Mouse (Mus musculus) ES-E14 (cell line): ENCODE measurements around the gene Ipo13. TPM values are rescaled to one million over a fixed set of nuclear protein-coding genes. Genes with fewer than 3 reads are reported as not detected.

ENCODE experiments used
- DNase-seq: peaks from one replicate; pipeline ENCODE4 v3.0.0-alpha.2; 2013; ENCODE audit warnings: low read depth, low spot score
- H3K27ac ChIP-seq: 2 replicates; pipeline ENCODE4 v1.5.1; 2012; ENCODE audit warnings: low read depth, mild to moderate bottlenecking, low read length, moderate library complexity, mixed read lengths; ENCODE audit not compliant: poor library complexity, insufficient read depth, severe bottlenecking
- H3K36me3 ChIP-seq: 2 replicates; pipeline ENCODE4 v1.6.1; 2012; ENCODE audit warnings: mild to moderate bottlenecking, low read length, moderate library complexity, mixed read lengths; ENCODE audit not compliant: control insufficient read depth, poor library complexity, insufficient read depth, severe bottlenecking
- H3K4me1 ChIP-seq, 2 experiments: fragments of 150-350 bp in 1 of 2; sonication (generic) in 1 of 2; 2 replicates each; pipeline ENCODE4 v1.6.1; 2012; ENCODE audit warnings: low read length in 2 of 2, mild to moderate bottlenecking in 1 of 2, mixed read lengths in 1 of 2; ENCODE audit not compliant: control insufficient read depth in 2 of 2, insufficient read depth in 2 of 2, poor library complexity in 1 of 2
- H3K4me3 ChIP-seq, 2 experiments: fragments of 150-350 bp in 1 of 2; sonication (generic) in 1 of 2; 2 replicates each; pipeline ENCODE4 v1.5.1; 2012; ENCODE audit warnings: low read length in 2 of 2, low read depth in 1 of 2, mild to moderate bottlenecking in 1 of 2, mixed read lengths in 1 of 2; ENCODE audit not compliant: insufficient read depth in 1 of 2, poor library complexity in 1 of 2, severe bottlenecking in 1 of 2
- H3K9ac ChIP-seq: 2 replicates; pipeline ENCODE4 v1.6.1; 2012; ENCODE audit warnings: low read depth, mild to moderate bottlenecking, low read length, mixed read lengths; ENCODE audit not compliant: poor library complexity, insufficient read depth, severe bottlenecking
- H3K9me3 ChIP-seq: fragments of 150-350 bp; sonication (generic); 2 replicates; pipeline ENCODE4 v1.6.1; 2012; ENCODE audit warnings: low read depth, mild to moderate bottlenecking, low read length; ENCODE audit not compliant: control insufficient read depth, insufficient read depth
- CHD2 ChIP-seq: IDR thresholded peaks from 2 replicates; pipeline ENCODE4 v1.6.1; 2014; ENCODE audit warnings: mild to moderate bottlenecking, low read depth, low read length, inconsistent platforms
- HCFC1 ChIP-seq: IDR thresholded peaks from 2 replicates; pipeline ENCODE4 v1.6.1; 2012; ENCODE audit warnings: low read length, inconsistent platforms, borderline replicate concordance; ENCODE audit not compliant: insufficient read depth
- MAFK ChIP-seq: IDR thresholded peaks from 2 replicates; pipeline ENCODE4 v1.6.1; 2014; ENCODE audit warnings: mild to moderate bottlenecking, low read depth, low read length, inconsistent platforms; ENCODE audit not compliant: insufficient read depth
- ZC3H11A ChIP-seq: IDR thresholded peaks from 2 replicates; pipeline ENCODE4 v1.6.1; 2012; ENCODE audit warnings: low read depth, mild to moderate bottlenecking, inconsistent platforms, low read length, borderline replicate concordance
- ZNF384 ChIP-seq: IDR thresholded peaks from 2 replicates; pipeline ENCODE4 v1.6.1; 2012; ENCODE audit warnings: low read depth, low read length, inconsistent platforms
- in situ Hi-C, 2 experiments: fragments of 600-800 bp; cut with MboI; formaldehyde crosslinking; loops; one replicate each; pipeline ENCODE4 v1.15.1; 2025; ENCODE audit warnings: low sequenced_read_pairs in 2 of 2, inconsistent platforms in 1 of 2; ENCODE audit not compliant: unreplicated experiment in 2 of 2
- total RNA-seq: library from RNA; depleted of rRNA; stranded (reverse); fragments of 300-350 nt; gene quantifications from 2 replicates; pipeline ENCODE4 v1.2.3, GENCODE M21; 2012; rRNA removed

The Ipo13 gene
- total RNA-seq, 1 experiment = 50.2 TPM

GRCm38 (mm10) chr4:117846261-117846660, 68.5 kb downstream of the Ipo13 start:
- no peak for DNase-seq
- Histone ChIP-seq H3K27ac (no peak overlapping the region), H3K4me1 (no peaks in the 10 kb centered on the region), H3K9ac (no peak overlapping the region), H3K4me3 (no peak overlapping the region), H3K36me3 (peaks cover 14% of the 10 kb centered on the region; the same call in 1 of the 2 replicates), H3K9me3 (no peaks in the 10 kb centered on the region)
- in situ Hi-C loops = loop anchor here in 1 of 2 experiments (25.0 kb wide), 1 partner anchor 241 kb away; no protein-coding TSS in a partner anchor
- no peak for TF ChIP-seq CHD2

GRCm38 (mm10) chr4:117845316-117845715, 69.5 kb downstream of the Ipo13 start:
- in situ Hi-C loops = loop anchor here in 1 of 2 experiments (25.0 kb wide), 1 partner anchor 242 kb away; no protein-coding TSS in a partner anchor
- DNase-seq = no peak
- Histone ChIP-seq H3K9ac (no peak overlapping the region), H3K4me1 (no peaks in the 10 kb centered on the region), H3K9me3 (no peaks in the 10 kb centered on the region), H3K27ac (no peak overlapping the region), H3K36me3 (peaks cover 14% of the 10 kb centered on the region; the same call in 1 of the 2 replicates), H3K4me3 (no peak overlapping the region)
- no peak for TF ChIP-seq MAFK
- TF ChIP-seq HCFC1 = no peak
- TF ChIP-seq ZC3H11A = no peak
- no peak for TF ChIP-seq CHD2
- TF ChIP-seq ZNF384 = no peak

Other genes starting within 250 kb of the Ipo13 start
- gene Dmap1, start 232.7 kb downstream of the Ipo13 start, total RNA-seq = 53.6 and 55.5 TPM in 2 replicates
- gene Gm12845, start 190.6 kb downstream of the Ipo13 start, total RNA-seq = not detected in 2 replicates
- gene Klf17, start 149.4 kb downstream of the Ipo13 start, total RNA-seq = 0.53 and 0.76 TPM in 2 replicates
- 6.9 and 23.5 TPM in 2 replicates for gene Slc6a9, start 80.5 kb downstream of the Ipo13 start, total RNA-seq
- gene Ccdc24, start 42.4 kb downstream of the Ipo13 start, total RNA-seq = 1.0 and 3.1 TPM in 2 replicates
- gene B4galt2, start 31.5 kb downstream of the Ipo13 start, total RNA-seq = 11.1 and 11.2 TPM in 2 replicates
- 267 and 398 TPM in 2 replicates for gene Atp6v0b, start 27.7 kb downstream of the Ipo13 start, total RNA-seq
- gene Dph2, start 23.0 kb downstream of the Ipo13 start, total RNA-seq = 25.1 and 36.1 TPM in 2 replicates
- gene Artn, start 14.8 kb upstream of the Ipo13 start, total RNA-seq = 0.94 and 1.8 TPM in 2 replicates
- gene St3gal3, start 219.9 kb upstream of the Ipo13 start, total RNA-seq = 10.9 and 17.1 TPM in 2 replicates